Mouse (Mus musculus) thymus, postnatal 0 days (tissue): ENCODE data around the gene Fam213a. TPM values are rescaled to one million over a fixed set of nuclear protein-coding genes. Genes with fewer than 3 reads are reported as not detected.
"Not testable (repeated sequence)": the region's sequence is repeated elsewhere in the genome, so short reads cannot be mapped to it uniquely, and the experiment has no call there.

Experiments used
- DNase-seq: peaks from one replicate; pipeline ENCODE4 v3.0.0-alpha.2; 2015; ENCODE audit warnings: low spot score
- polyA plus RNA-seq: library from polyadenylated mRNA; unstranded; fragments of >200 nt; fragmentation: Nextera tagmentation; extraction: Ambion mirVana; gene quantifications from 2 replicates; pipeline ENCODE4 v1.2.1, GENCODE M21; 2015

Gene Fam213a
- 6.6 and 9.3 TPM in 2 replicates for polyA plus RNA-seq

GRCm38 (mm10) chr14:41013630-41014613 is at the start of gene Fam213a:
TSS of gene Fam213a (minus strand) at chr14:41013788.
- peak; percentile 91 for DNase-seq

GRCm38 (mm10) chr14:41053190-41053589 is 39.6 kb upstream of the Fam213a start:
- not testable (repeated sequence) for DNase-seq

- DNase-seq: no peak
Observed at GRCm38 (mm10) chr14:41052481-41052880, 38.9 kb upstream of the Fam213a start.

- no peak for DNase-seq
Observed at GRCm38 (mm10) chr14:41050471-41050870, 36.9 kb upstream of the Fam213a start.

GRCm38 (mm10) chr14:41047402-41047801 is 33.8 kb upstream of the Fam213a start:
- no peak for DNase-seq

- peak; percentile 62 for DNase-seq
Observed at GRCm38 (mm10) chr14:41035146-41035798, 21.7 kb upstream of the Fam213a start.

GRCm38 (mm10) chr14:41033135-41034110 is 19.8 kb upstream of the Fam213a start:
- DNase-seq: peak; percentile 79

- no peak for DNase-seq
Observed at GRCm38 (mm10) chr14:41030989-41031513, 17.5 kb upstream of the Fam213a start.

- no peak for DNase-seq
Observed at GRCm38 (mm10) chr14:41029303-41029702, 15.7 kb upstream of the Fam213a start.

GRCm38 (mm10) chr14:41025594-41026284 is 12.2 kb upstream of the Fam213a start:
- DNase-seq: no peak

GRCm38 (mm10) chr14:41025087-41025486 is 11.5 kb upstream of the Fam213a start:
- DNase-seq: no peak

GRCm38 (mm10) chr14:41021246-41021645 is 7.7 kb upstream of the Fam213a start:
- DNase-seq: no peak

GRCm38 (mm10) chr14:41017460-41017859 is 3.9 kb upstream of the Fam213a start:
- DNase-seq: no peak

GRCm38 (mm10) chr14:41014701-41015240 is 1.2 kb upstream of the Fam213a start:
- no peak for DNase-seq

- no peak for DNase-seq
Observed at GRCm38 (mm10) chr14:41013143-41013542, 445 bp downstream of the Fam213a start.

GRCm38 (mm10) chr14:41011916-41012315 is 1.7 kb downstream of the Fam213a start:
- DNase-seq: no peak

- no peak for DNase-seq
Observed at GRCm38 (mm10) chr14:41008138-41008537, 5.5 kb downstream of the Fam213a start.

GRCm38 (mm10) chr14:41007641-41008040 is 5.9 kb downstream of the Fam213a start:
- no peak for DNase-seq

- no peak for DNase-seq
Observed at GRCm38 (mm10) chr14:41006899-41007298, 6.7 kb downstream of the Fam213a start.

GRCm38 (mm10) chr14:41006263-41006662 is 7.3 kb downstream of the Fam213a start:
- no peak for DNase-seq
